Mouse (Mus musculus): ENCODE data around the gene B4galnt4. TPM values are rescaled to one million over a fixed set of nuclear protein-coding genes. Genes with fewer than 3 reads are reported as not detected.

B4galnt4 gene
- total and polyA plus RNA-seq, 3 experiments = not detected

DNA sequence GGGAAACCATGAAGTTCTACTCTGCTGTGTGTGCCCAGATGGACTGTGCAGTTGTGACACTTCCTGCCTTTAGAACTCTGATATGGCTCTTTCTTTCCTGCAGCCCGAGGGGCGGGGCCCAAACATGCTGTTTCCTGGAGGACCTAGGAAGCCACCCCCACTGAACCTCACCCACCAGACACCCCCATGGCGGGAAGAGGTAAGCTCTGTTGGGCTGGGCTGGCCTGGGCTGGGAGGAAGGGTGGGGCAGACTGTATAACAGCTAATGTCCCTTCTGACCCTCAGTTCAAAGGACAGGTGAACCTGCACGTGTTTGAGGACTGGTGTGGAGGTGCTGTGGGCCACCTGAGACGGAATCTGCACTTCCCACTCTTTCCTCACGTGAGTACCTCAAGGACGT lies 3.3 kb downstream of the B4galnt4 start:
- Histone ChIP-seq H3K4me1 (ENCODE audit: insufficient read depth, low read depth, low read length) (no peaks in the 10 kb centered on the region), H3K9me3 (replicated peaks) (no peaks in the 10 kb centered on the region), H3K4me3 (ENCODE audit: low read depth, low read length) (no peak overlapping the region), H3K27me3 (ENCODE audit: insufficient read depth, low read length) (peaks cover 45% of the 10 kb centered on the region), H3K36me3 (replicated peaks) (no peaks in the 10 kb centered on the region)
- TF ChIP-seq CTCF (IDR thresholded peaks at IDR 0.05; ENCODE audit: low read depth, low read length) = no peak
- no peak for TF ChIP-seq GATA2 (IDR thresholded peaks at IDR 0.05; ENCODE audit: borderline replicate concordance, low read depth, low read length)
- no peak for TF ChIP-seq POLR2AphosphoS5 (IDR thresholded peaks at IDR 0.05; ENCODE audit: insufficient replicate concordance, low read depth, low read length)
- TF ChIP-seq TAL1 (conservative IDR thresholded peaks at IDR 0.05; ENCODE audit: low read depth, low read length) = no peak
- TF ChIP-seq GATA1 (IDR thresholded peaks at IDR 0.05; ENCODE audit: borderline replicate concordance, low read length) = no peak
- DNase-seq (ENCODE audit: low spot score) = no peak
- no peak for ATAC-seq (ENCODE audit: extremely low read depth, insufficient number of reproducible peaks, low FRiP score, poor library complexity, severe bottlenecking)

DNA sequence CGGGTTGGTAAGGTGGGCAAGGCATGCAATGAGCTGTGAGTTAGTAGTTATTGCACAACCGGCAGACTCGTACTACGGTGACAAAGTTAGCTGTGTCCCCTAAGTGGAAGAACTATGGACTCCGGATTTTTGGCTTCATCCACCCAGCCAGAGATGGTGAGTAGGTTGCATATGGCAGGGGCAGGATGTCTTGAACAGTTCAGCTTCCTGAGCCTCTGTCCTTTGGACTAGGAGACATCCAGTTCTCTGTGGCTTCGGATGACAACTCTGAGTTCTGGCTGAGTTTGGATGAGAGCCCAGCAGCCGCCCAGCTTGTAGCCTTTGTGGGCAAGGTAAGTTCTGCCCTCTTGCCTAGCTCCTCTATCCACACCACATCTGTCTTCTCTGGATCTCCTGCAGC lies 3.7 kb downstream of the B4galnt4 start:
- Histone ChIP-seq H3K36me3 (replicated peaks) (no peaks in the 10 kb centered on the region), H3K9me3 (replicated peaks) (no peaks in the 10 kb centered on the region), H3K27me3 (ENCODE audit: insufficient read depth, low read length) (peaks cover 45% of the 10 kb centered on the region), H3K4me1 (ENCODE audit: insufficient read depth, low read depth, low read length) (no peaks in the 10 kb centered on the region), H3K4me3 (ENCODE audit: low read depth, low read length) (no peak overlapping the region)
- TF ChIP-seq GATA2 (IDR thresholded peaks at IDR 0.05; ENCODE audit: borderline replicate concordance, low read depth, low read length) (no peak), TAL1 (conservative IDR thresholded peaks at IDR 0.05; ENCODE audit: low read depth, low read length) (no peak), POLR2AphosphoS5 (IDR thresholded peaks at IDR 0.05; ENCODE audit: insufficient replicate concordance, low read depth, low read length) (no peak)
- ATAC-seq (ENCODE audit: extremely low read depth, insufficient number of reproducible peaks, low FRiP score, poor library complexity, severe bottlenecking) (no peak), DNase-seq (ENCODE audit: low spot score) (no peak)

DNA sequence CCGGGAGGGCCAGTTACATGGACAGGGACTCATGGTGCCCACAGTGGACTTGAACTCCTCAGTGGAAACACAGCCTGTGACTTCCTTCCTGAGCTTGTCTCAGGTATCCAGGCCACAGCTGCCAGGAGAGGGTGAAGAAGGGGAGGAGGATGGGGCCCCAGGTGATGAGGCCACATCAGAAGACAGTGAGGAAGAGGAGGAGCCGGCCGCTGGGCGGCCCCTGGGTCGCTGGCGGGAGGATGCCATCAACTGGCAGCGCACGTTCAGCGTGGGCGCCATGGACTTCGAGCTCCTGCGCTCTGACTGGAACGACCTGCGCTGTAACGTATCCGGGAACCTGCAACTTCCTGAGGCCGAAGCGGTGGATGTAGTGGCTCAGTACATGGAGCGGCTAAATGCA lies 7.4 kb downstream of the B4galnt4 start:
- no peak overlapping the region for H3K4me3 ChIP-seq (ENCODE audit: low read depth, low read length)
- no peak for ATAC-seq (ENCODE audit: extremely low read depth, insufficient number of reproducible peaks, low FRiP score, poor library complexity, severe bottlenecking)
- H3K27me3 ChIP-seq (ENCODE audit: insufficient read depth, low read length) = peaks cover 39% of the 10 kb centered on the region
- H3K36me3 ChIP-seq (replicated peaks) = no peaks in the 10 kb centered on the region
- H3K9me3 ChIP-seq (replicated peaks) = no peaks in the 10 kb centered on the region
- H3K4me1 ChIP-seq (ENCODE audit: insufficient read depth, low read depth, low read length) = peaks cover 2% of the 10 kb centered on the region; the same call in 1 of the 2 replicates
- no peak for TF ChIP-seq TAL1 (conservative IDR thresholded peaks at IDR 0.05; ENCODE audit: low read depth, low read length)
- TF ChIP-seq POLR2AphosphoS5 (IDR thresholded peaks at IDR 0.05; ENCODE audit: insufficient replicate concordance, low read depth, low read length) = no peak
- TF ChIP-seq CTCF (IDR thresholded peaks at IDR 0.05; ENCODE audit: low read depth, low read length) = no peak
- no peak for TF ChIP-seq GATA2 (IDR thresholded peaks at IDR 0.05; ENCODE audit: borderline replicate concordance, low read depth, low read length)
- no peak for TF ChIP-seq GATA1 (IDR thresholded peaks at IDR 0.05; ENCODE audit: borderline replicate concordance, low read length)
- DNase-seq (ENCODE audit: low spot score) = no peak

DNA sequence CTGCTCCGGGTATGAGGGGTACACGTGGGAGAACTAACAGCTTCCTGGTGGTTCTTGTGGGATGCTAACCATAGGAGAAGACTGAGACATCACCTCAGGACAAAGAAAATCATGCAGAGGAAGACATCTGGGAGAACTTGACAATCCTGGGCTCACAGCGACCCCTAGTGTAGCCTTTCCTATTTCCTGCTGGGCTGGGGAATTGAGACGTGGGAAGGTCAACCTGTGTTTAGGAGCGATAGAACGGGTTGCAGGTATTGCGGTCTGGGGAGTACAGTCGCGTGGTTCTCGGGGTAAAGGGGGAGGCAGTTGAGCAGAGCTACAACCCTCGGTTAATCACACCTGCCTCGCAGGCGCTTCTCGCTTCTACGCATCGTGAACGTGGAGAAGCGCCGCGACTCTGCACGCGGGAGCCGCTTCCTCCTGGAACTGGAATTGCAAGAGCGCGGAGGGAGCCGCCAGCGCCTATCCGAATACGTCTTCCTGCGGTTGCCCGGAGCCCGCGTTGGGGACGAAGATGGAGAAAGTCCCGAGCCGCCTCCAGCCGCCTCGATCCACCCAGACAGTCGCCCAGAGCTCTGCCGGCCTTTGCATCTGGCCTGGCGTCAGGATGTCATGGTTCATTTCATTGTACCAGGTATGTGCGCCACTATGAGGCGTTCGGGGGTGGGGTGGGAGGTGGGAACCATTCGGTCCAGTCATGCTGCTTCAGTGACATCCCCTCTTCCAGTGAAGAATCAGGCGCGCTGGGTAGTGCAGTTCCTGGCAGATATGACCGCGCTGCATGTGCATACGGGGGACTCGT lies 9.4 kb downstream of the B4galnt4 start:
- H3K4me3 ChIP-seq (ENCODE audit: low read depth, low read length) = no peak overlapping the region
- peaks cover 35% of the 10 kb centered on the region for H3K27me3 ChIP-seq (ENCODE audit: insufficient read depth, low read length)

DNA sequence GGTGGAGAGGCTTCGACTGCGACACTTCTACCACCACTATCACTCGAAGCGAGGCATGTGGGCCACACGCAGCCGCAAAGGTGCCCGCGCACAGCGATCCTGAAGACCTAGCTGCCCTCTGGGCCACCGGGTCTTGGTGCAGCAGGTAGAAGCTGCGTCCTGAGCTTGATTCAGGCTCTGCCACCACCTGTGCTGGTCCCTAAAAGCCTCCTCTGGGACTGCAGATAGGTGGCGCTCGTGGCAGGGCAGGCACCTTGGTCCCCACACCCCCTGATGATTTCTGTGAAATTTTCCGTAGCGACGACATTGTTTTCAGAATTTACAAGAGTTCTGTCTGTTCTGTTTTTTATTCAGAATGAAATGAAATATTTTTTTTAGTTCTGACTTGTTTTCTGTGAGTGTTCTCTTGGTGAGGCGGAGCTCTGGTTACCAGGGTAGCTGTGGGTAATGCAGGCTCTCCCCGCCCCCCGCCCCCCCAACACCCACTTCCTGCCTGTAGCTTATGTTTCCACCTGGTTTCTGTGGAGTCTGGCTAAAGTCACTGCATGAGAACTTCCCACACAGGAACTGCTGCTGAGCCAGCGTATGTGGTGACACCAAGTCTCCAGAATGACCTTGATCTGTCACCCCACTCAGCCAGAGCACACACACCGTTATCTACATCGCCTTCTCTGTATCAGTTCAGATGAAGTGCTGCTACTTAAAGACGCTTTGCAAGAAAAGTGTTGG lies 11.3 kb downstream of the B4galnt4 start:
- ATAC-seq (ENCODE audit: extremely low read depth, insufficient number of reproducible peaks, low FRiP score, poor library complexity, severe bottlenecking) = no peak
- H3K27me3 ChIP-seq (ENCODE audit: insufficient read depth, low read length) = peaks cover 45% of the 10 kb centered on the region
- DNase-seq (ENCODE audit: low spot score) = no peak
- H3K4me1 ChIP-seq (ENCODE audit: insufficient read depth, low read depth, low read length) = peaks cover 2% of the 10 kb centered on the region; the same call in 1 of the 2 replicates
- H3K4me3 ChIP-seq (ENCODE audit: low read depth, low read length) = no peak overlapping the region
- no peaks in the 10 kb centered on the region for H3K36me3 ChIP-seq (replicated peaks)
- TF ChIP-seq GATA1 (IDR thresholded peaks at IDR 0.05; ENCODE audit: borderline replicate concordance, low read length) (no peak), TAL1 (conservative IDR thresholded peaks at IDR 0.05; ENCODE audit: low read depth, low read length) (no peak), CTCF (IDR thresholded peaks at IDR 0.05; ENCODE audit: low read depth, low read length) (no peak), GATA2 (IDR thresholded peaks at IDR 0.05; ENCODE audit: borderline replicate concordance, low read depth, low read length) (no peak), POLR2AphosphoS5 (IDR thresholded peaks at IDR 0.05; ENCODE audit: insufficient replicate concordance, low read depth, low read length) (no peak)
- no peaks in the 10 kb centered on the region for H3K9me3 ChIP-seq (replicated peaks)

More for the DNA sequence above, 9.4 kb downstream of the B4galnt4 start:
- peak; percentile 31; the same call in 1 of the 2 replicates for TF ChIP-seq CTCF (IDR thresholded peaks at IDR 0.05; ENCODE audit: low read depth, low read length)
- TF ChIP-seq TAL1 (conservative IDR thresholded peaks at IDR 0.05; ENCODE audit: low read depth, low read length) = no peak
- peak; percentile 30 for DNase-seq (ENCODE audit: low spot score)
- peaks cover 2% of the 10 kb centered on the region; the same call in 1 of the 2 replicates for H3K4me1 ChIP-seq (ENCODE audit: insufficient read depth, low read depth, low read length)
- no peaks in the 10 kb centered on the region for H3K36me3 ChIP-seq (replicated peaks)
- ATAC-seq (ENCODE audit: extremely low read depth, insufficient number of reproducible peaks, low FRiP score, poor library complexity, severe bottlenecking) = no peak
- H3K9me3 ChIP-seq (replicated peaks) = no peaks in the 10 kb centered on the region

DNA sequence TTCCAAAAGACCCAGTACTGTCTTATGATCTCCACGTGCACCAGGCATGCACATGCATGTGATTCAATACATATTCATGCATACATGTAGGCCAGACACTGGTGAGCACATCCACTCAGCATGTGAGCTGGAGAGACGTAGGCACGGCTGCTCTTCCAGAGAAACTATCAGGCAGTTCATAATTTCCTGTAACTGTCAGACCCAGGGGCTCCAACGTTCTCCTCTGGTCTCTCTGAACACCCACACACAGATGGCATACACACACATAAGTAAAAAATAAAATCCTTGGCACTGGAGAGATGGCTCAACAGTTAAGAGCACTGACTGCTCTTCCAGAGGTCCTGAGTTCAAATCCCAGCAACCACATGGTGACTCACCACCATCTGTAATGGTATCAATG lies 12.9 kb downstream of the B4galnt4 start:
- TF ChIP-seq TAL1 (conservative IDR thresholded peaks at IDR 0.05; ENCODE audit: low read depth, low read length) (no peak), GATA2 (IDR thresholded peaks at IDR 0.05; ENCODE audit: borderline replicate concordance, low read depth, low read length) (no peak), GATA1 (IDR thresholded peaks at IDR 0.05; ENCODE audit: borderline replicate concordance, low read length) (no peak), POLR2AphosphoS5 (IDR thresholded peaks at IDR 0.05; ENCODE audit: insufficient replicate concordance, low read depth, low read length) (no peak), CTCF (IDR thresholded peaks at IDR 0.05; ENCODE audit: low read depth, low read length) (no peak)
- Histone ChIP-seq H3K36me3 (replicated peaks) (no peaks in the 10 kb centered on the region), H3K9me3 (replicated peaks) (no peaks in the 10 kb centered on the region), H3K4me3 (ENCODE audit: low read depth, low read length) (no peak overlapping the region), H3K27me3 (ENCODE audit: insufficient read depth, low read length) (peaks cover 40% of the 10 kb centered on the region), H3K4me1 (ENCODE audit: insufficient read depth, low read depth, low read length) (peaks cover 2% of the 10 kb centered on the region; the same call in 1 of the 2 replicates)
- ATAC-seq (ENCODE audit: extremely low read depth, insufficient number of reproducible peaks, low FRiP score, poor library complexity, severe bottlenecking) = no peak
- no peak for DNase-seq (ENCODE audit: low spot score)

Data from G1E (cell line).